In genomic region chr1:193513929-193514710, GRCm38 (mm10) we compare ENCODE assay signal across 8 mouse cellular contexts.
DNase-seq lines count a peak whose midpoint lies in the region; ATAC-seq and TF ChIP-seq lines count a peak whose summit lies in the region.

No protein-coding gene starts in this region.

- H3K27ac ChIP-seq in embryonic facial prominence, embryonic 10.5 days (replicated peaks): peak overlapping the region; percentile 67
- peak overlapping the region; percentile 72; the same call in 1 of the 2 replicates for H3K27ac ChIP-seq in limb, embryonic 10.5 days
- peak overlapping the region; percentile 90 for H3K27ac ChIP-seq in stomach, postnatal 0 days (replicated peaks)

- peaks cover 42% of the 10 kb centered on the region for H3K4me1 ChIP-seq in embryonic facial prominence, embryonic 10.5 days
- peaks cover 52% of the 10 kb centered on the region for H3K4me1 ChIP-seq in limb, embryonic 10.5 days
- H3K4me1 ChIP-seq in stomach, postnatal 0 days (replicated peaks; ENCODE audit: control insufficient read depth, insufficient read depth): peaks cover 9% of the 10 kb centered on the region; the same call in 1 of the 2 replicates

- no peak overlapping the region for H3K4me3 ChIP-seq in embryonic facial prominence, embryonic 10.5 days
- no peak overlapping the region for H3K4me3 ChIP-seq in limb, embryonic 10.5 days
- H3K4me3 ChIP-seq in stomach, postnatal 0 days (ENCODE audit: low read depth, low read length): no peak overlapping the region

- peaks cover 12% of the 10 kb centered on the region for H3K27me3 ChIP-seq in embryonic facial prominence, embryonic 10.5 days (replicated peaks; ENCODE audit: low read depth, poor library complexity, severe bottlenecking)
- H3K27me3 ChIP-seq in limb, embryonic 10.5 days (ENCODE audit: low read depth, poor library complexity, severe bottlenecking): 0 out of 2 replicates have a peak, but pooled peaks cover 12% of the 10 kb centered on the region
- no peaks in the 10 kb centered on the region for H3K27me3 ChIP-seq in stomach, postnatal 0 days (ENCODE audit: control insufficient read depth, insufficient read depth, low read length)

- TF ChIP-seq CTCF in stomach, postnatal 0 days (IDR thresholded peaks at IDR 0.05; ENCODE audit: low read depth): peak; percentile 65

- peak overlapping the region; percentile 13; the same call in 1 of the 2 replicates for H3K9ac ChIP-seq in stomach, postnatal 0 days (ENCODE audit: low read length)

- ATAC-seq in stomach, postnatal 0 days (ENCODE audit: low FRiP score, low TSS enrichment): peak; percentile 91

- H3K36me3 ChIP-seq in embryonic facial prominence, embryonic 10.5 days (replicated peaks): no peaks in the 10 kb centered on the region
- no peaks in the 10 kb centered on the region for H3K36me3 ChIP-seq in limb, embryonic 10.5 days
- no peaks in the 10 kb centered on the region for H3K36me3 ChIP-seq in stomach, postnatal 0 days (ENCODE audit: control insufficient read depth, insufficient read depth, low read length)

- no peak for TF ChIP-seq EP300 in stomach, postnatal 0 days (optimal IDR thresholded peaks at IDR 0.05)

- H3K4me2 ChIP-seq in stomach, postnatal 0 days (replicated peaks; ENCODE audit: low read depth): no peak overlapping the region

- H3K9me3 ChIP-seq in embryonic facial prominence, embryonic 10.5 days: no peaks in the 10 kb centered on the region
- H3K9me3 ChIP-seq in limb, embryonic 10.5 days (replicated peaks): no peaks in the 10 kb centered on the region
- no peaks in the 10 kb centered on the region for H3K9me3 ChIP-seq in stomach, postnatal 0 days (ENCODE audit: control insufficient read depth, low read length)

- peak; percentile 12 for DNase-seq in kidney, adult 9 months
- DNase-seq in kidney, adult 8-10 months: no peak
- peak; percentile 63 for DNase-seq in embryonic facial prominence, embryonic 10.5 days (ENCODE audit: low spot score)
- no peak for DNase-seq in limb, embryonic 10.5 days (ENCODE audit: low spot score)
- DNase-seq in stomach, postnatal 0 days (ENCODE audit: low spot score): peak; percentile 91
- no peak for DNase-seq in left cerebral cortex, adult 9 months (ENCODE audit: low spot score in 2 of 2)
- no peak for DNase-seq in spleen, postnatal 10 days (ENCODE audit: low spot score in 2 of 2)
- no peak for DNase-seq in cerebellum, postnatal 36 days

- WGBS in embryonic facial prominence, embryonic 10.5 days: 31% methylated on average over 9 of the region's 9 CpGs
- 33% methylated on average over 9 of the region's 9 CpGs for whole genome bisulfite sequencing in limb, embryonic 10.5 days
- WGBS in stomach, postnatal 0 days: 22% methylated on average over 9 of the region's 9 CpGs

Comparison
In these comparisons a context has a peak if more than half of its experiments do, and no peak if none do; other contexts are left out.
1. DNase-seq: peak in kidney, adult 9 months (single experiment), embryonic facial prominence, embryonic 10.5 days (single experiment) and stomach, postnatal 0 days (single experiment); none in kidney, adult 8-10 months (0 of 2), limb, embryonic 10.5 days (single experiment), left cerebral cortex, adult 9 months (0 of 2), spleen, postnatal 10 days (0 of 2) and cerebellum, postnatal 36 days (0 of 2).
2. Peak in every context shown above with its lines, with median percentiles within 50 percentile points of each other: H3K27ac ChIP-seq.